Mouse (Mus musculus) brain, embryonic 14.5 days (tissue): ENCODE data around the gene Ugt1a5.

Source experiments
- CTCF ChIP-seq: fragments of 200-500 bp; IDR thresholded peaks from 2 replicates; pipeline ENCODE4 v1.5.1; 2012; ENCODE audit warnings: inconsistent platforms, mild to moderate bottlenecking, moderate library complexity, borderline replicate concordance; ENCODE audit not compliant: insufficient read depth, insufficient read length; ENCODE audit errors: extremely low read depth
- POLR2A ChIP-seq: fragments of 200-500 bp; IDR thresholded peaks from 2 replicates; pipeline ENCODE4 v1.6.1; 2012; ENCODE audit warnings: mild to moderate bottlenecking, inconsistent platforms, borderline replicate concordance; ENCODE audit not compliant: poor library complexity, insufficient read depth, insufficient read length, severe bottlenecking; ENCODE audit errors: extremely low read depth

DNA sequence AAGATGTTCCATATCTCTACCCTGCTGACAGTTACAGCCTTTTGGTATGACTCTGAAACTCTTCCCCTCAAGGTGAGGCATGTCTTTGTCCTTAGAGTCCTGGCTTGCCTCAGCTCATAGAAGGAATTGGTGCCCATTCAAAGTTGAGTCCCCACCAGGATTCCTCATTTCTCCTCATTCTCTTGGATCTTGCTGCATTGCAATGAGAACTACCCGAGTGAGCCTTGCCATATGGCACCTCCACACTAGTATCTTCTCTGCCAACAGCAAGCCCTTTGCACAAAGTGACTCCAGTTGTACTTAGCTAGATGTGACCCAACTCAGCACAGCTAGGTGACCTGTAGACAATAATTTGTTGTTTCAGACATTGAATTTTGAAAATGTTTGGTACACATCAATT lies 57.8 kb downstream of the Ugt1a5 start:
- TF ChIP-seq CTCF (no peak), POLR2A (no peak)
